Mouse (Mus musculus) lung, postnatal 0 days (tissue): ENCODE data around the gene Cd37.

Experiments
- CTCF ChIP-seq: IDR thresholded peaks from 2 replicates; pipeline ENCODE4 v1.5.1; 2016; ENCODE audit warnings: antibody characterized with exemption, mild to moderate bottlenecking
- EP300 ChIP-seq: IDR thresholded peaks from 2 replicates; pipeline ENCODE4 v1.6.1; 2016; ENCODE audit warnings: antibody characterized with exemption, mild to moderate bottlenecking, control low read depth

- no peak for TF ChIP-seq CTCF
- TF ChIP-seq EP300: no peak
These were observed 6.0 kb downstream of the Cd37 start for GRCm38 (mm10) chr7:45232716-45233465.
